Mouse (Mus musculus): ENCODE results near the gene Ctsc. TPM values are rescaled to one million over a fixed set of nuclear protein-coding genes. Genes with fewer than 3 reads are reported as not detected.

The Ctsc gene
- total and polyA plus RNA-seq, 3 experiments, result 14.2 to 38.5 (median 27.5) TPM

DNA sequence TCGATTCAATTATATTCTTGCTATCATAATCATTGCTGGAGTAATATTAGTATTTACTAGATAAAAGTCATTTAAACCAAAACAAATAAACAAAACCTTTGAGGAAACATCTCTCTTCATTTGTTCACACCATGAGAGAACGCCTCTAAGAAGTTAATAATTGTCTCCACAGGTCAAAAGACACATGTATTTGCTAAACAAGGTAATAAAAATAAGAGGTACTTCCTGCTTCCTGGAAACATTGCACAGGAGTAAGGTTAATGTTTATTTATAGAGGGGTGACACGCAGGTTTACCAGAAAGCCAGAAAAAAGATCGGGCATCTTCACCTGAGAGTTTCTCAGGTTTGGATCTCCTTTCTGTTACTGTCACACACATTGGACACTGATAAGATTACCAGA lies 16.1 kb upstream of the Ctsc start:
- no peaks in the 10 kb centered on the region for H3K36me3 ChIP-seq (ENCODE audit: control insufficient read depth, insufficient read depth, low read length)
- DNase-seq, result no peak
- no peaks in the 10 kb centered on the region for H3K4me1 ChIP-seq (ENCODE audit: control insufficient read depth, insufficient read depth, low read length)
- H3K9ac ChIP-seq (ENCODE audit: low read depth, low read length), result no peak overlapping the region
- intact Hi-C loops (cut with DNase I), result no loop called here
- WGBS, result 56% methylated on average over 4 of the region's 4 CpGs
- H3K79me2 ChIP-seq (replicated peaks; ENCODE audit: control insufficient read depth, insufficient read depth, low read length), result no peaks in the 10 kb centered on the region
- TF ChIP-seq CTCF (IDR thresholded peaks at IDR 0.05) (no peak), POLR2A (IDR thresholded peaks at IDR 0.05; ENCODE audit: insufficient read depth, low read depth, low read length) (no peak), EP300 (IDR thresholded peaks at IDR 0.05; ENCODE audit: insufficient read depth, low read depth, low read length) (no peak)
- H3K27me3 ChIP-seq (ENCODE audit: control insufficient read depth, insufficient read depth, low read length), result no peaks in the 10 kb centered on the region
- H3K27ac ChIP-seq, result no peak overlapping the region
- no peak overlapping the region for H3K4me3 ChIP-seq

DNA sequence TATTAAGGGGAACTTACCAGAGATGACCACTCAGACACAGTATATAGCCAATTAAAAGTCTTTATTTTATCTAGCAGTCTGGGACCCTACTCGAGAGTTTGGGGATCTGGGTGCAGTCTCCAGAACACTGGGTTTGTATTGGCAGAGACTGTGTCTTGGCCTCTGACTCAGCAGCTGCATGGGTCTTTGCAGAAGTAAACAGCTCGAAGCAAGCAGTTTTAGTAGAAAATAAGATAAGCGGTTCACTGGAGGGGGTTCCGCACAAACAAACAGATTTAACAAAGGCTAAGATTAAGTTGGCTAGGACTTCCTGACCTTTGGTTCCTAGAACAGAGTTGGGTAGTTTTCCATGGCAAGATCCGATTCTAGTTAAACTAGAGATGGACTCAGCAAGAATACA lies 13.0 kb upstream of the Ctsc start:
- Histone ChIP-seq H3K27ac (no peak overlapping the region), H3K27me3 (ENCODE audit: control insufficient read depth, insufficient read depth, low read length) (no peaks in the 10 kb centered on the region), H3K9ac (ENCODE audit: low read depth, low read length) (no peak overlapping the region), H3K36me3 (ENCODE audit: control insufficient read depth, insufficient read depth, low read length) (no peaks in the 10 kb centered on the region), H3K79me2 (replicated peaks; ENCODE audit: control insufficient read depth, insufficient read depth, low read length) (no peaks in the 10 kb centered on the region), H3K4me3 (no peak overlapping the region), H3K4me1 (ENCODE audit: control insufficient read depth, insufficient read depth, low read length) (no peaks in the 10 kb centered on the region)
- peak in 1 of 2 experiments; percentile 17 for DNase-seq
- TF ChIP-seq CTCF (IDR thresholded peaks at IDR 0.05) (no peak), POLR2A (IDR thresholded peaks at IDR 0.05; ENCODE audit: insufficient read depth, low read depth, low read length) (no peak), EP300 (IDR thresholded peaks at IDR 0.05; ENCODE audit: insufficient read depth, low read depth, low read length) (no peak)
- intact Hi-C loops (cut with DNase I), result no loop called here
- WGBS, result 45% methylated on average over 5 of the region's 5 CpGs

DNA sequence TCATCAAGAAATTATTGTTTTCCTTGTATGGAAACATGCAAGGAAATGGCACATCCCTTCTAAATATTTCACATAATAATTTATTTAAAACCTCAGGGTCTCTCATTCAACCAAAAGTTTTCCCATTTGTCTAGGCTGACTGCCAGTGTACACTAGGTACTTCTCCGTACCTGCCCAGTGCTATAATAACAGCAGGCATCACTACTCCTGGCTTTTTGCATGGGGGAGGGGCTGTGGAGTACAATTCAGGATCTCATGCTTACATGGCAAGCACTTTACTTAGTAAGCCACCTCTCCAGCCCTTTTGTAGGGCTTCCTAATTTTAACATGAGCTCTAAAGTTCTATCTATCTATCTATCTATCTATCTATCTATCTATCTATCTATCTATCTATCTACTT lies 8.0 kb upstream of the Ctsc start:
- Histone ChIP-seq H3K4me1 (ENCODE audit: control insufficient read depth, insufficient read depth, low read length) (no peaks in the 10 kb centered on the region), H3K79me2 (replicated peaks; ENCODE audit: control insufficient read depth, insufficient read depth, low read length) (no peaks in the 10 kb centered on the region), H3K9ac (ENCODE audit: low read depth, low read length) (no peak overlapping the region), H3K27me3 (ENCODE audit: control insufficient read depth, insufficient read depth, low read length) (no peaks in the 10 kb centered on the region), H3K4me3 (no peak overlapping the region), H3K36me3 (ENCODE audit: control insufficient read depth, insufficient read depth, low read length) (no peaks in the 10 kb centered on the region), H3K27ac (no peak overlapping the region)
- DNase-seq, result no peak
- intact Hi-C loops (cut with DNase I), result no loop called here
- 58% methylated on average over 1 of the region's 1 CpGs for WGBS
- TF ChIP-seq EP300 (IDR thresholded peaks at IDR 0.05; ENCODE audit: insufficient read depth, low read depth, low read length) (no peak), POLR2A (IDR thresholded peaks at IDR 0.05; ENCODE audit: insufficient read depth, low read depth, low read length) (no peak), CTCF (IDR thresholded peaks at IDR 0.05) (no peak)

DNA sequence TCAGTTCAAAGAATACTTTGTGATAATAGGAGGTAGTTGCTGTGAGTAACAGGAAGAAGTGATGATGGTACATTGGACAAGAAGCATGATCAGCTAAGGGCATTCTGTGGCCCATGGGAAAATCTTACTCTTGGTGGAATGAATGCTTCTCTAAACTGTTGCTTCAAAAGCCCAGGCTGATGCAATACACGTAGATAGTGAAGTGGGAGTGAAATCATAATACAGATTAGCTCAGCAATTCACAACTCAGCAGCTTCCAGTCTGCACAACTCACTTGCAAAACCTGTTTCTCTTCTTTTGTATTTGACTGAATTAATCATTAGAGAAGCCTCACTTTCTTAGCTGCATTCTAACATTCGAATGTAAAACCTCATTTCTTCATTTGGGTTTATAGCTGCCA lies 6.4 kb upstream of the Ctsc start:
- Histone ChIP-seq H3K4me1 (ENCODE audit: control insufficient read depth, insufficient read depth, low read length) (no peaks in the 10 kb centered on the region), H3K36me3 (ENCODE audit: control insufficient read depth, insufficient read depth, low read length) (no peaks in the 10 kb centered on the region), H3K4me3 (no peak overlapping the region), H3K9ac (ENCODE audit: low read depth, low read length) (no peak overlapping the region), H3K27ac (no peak overlapping the region), H3K27me3 (ENCODE audit: control insufficient read depth, insufficient read depth, low read length) (no peaks in the 10 kb centered on the region), H3K79me2 (replicated peaks; ENCODE audit: control insufficient read depth, insufficient read depth, low read length) (no peaks in the 10 kb centered on the region)
- TF ChIP-seq POLR2A (IDR thresholded peaks at IDR 0.05; ENCODE audit: insufficient read depth, low read depth, low read length) (no peak), CTCF (IDR thresholded peaks at IDR 0.05) (no peak), EP300 (IDR thresholded peaks at IDR 0.05; ENCODE audit: insufficient read depth, low read depth, low read length) (no peak)
- no peak for DNase-seq
- intact Hi-C loops (cut with DNase I), result no loop called here
- WGBS, result 23% methylated on average over 2 of the region's 2 CpGs

DNA sequence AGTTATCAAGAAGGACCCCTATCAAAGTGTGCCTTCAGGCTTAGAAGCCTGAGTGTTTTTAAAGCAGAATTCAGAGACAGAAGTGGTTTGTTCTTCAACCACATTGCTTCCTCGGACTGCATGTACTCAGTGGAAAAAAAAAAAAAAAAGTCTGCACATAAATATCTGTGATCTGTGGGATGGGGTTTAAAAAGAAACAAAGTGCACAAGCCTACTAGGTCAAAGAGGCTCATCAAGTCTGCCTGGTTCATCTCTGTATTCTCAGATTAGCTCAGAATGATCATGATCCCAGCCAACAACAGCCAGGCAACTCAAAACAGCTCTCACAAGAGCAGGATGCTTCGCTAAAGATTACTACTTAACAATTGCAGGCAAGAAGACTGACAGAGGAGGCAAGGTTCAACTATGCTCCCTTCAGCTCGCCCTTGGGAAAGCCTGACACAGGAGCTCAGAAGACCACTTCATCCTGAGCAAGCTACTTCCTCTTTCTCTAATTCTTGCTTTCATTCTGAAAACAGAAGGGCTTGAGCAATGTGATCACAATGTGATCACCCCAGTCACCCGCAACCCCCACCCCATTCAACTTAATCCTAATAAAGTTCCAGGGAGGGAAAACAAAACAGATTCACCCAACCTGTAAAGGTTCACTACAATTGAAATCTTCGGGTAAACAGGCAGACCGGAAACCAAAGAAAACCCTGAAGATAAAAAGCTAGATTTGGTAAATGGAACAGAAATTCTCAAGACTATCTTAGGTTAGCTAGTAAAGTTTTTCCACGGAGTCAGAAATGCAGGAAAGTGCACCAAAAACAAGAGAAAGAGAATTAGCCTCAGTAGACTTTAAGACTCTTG lies 745 bp upstream of the Ctsc start:
- TF ChIP-seq CTCF (IDR thresholded peaks at IDR 0.05) (no peak), POLR2A (IDR thresholded peaks at IDR 0.05; ENCODE audit: insufficient read depth, low read depth, low read length) (no peak), EP300 (IDR thresholded peaks at IDR 0.05; ENCODE audit: insufficient read depth, low read depth, low read length) (no peak)
- Histone ChIP-seq H3K79me2 (replicated peaks; ENCODE audit: control insufficient read depth, insufficient read depth, low read length) (no peaks in the 10 kb centered on the region), H3K4me3 (peak overlapping the region; percentile 63), H3K9ac (ENCODE audit: low read depth, low read length) (no peak overlapping the region; the same call in 1 of the 2 replicates), H3K27me3 (ENCODE audit: control insufficient read depth, insufficient read depth, low read length) (no peaks in the 10 kb centered on the region), H3K27ac (peak overlapping the region; percentile 75), H3K36me3 (ENCODE audit: control insufficient read depth, insufficient read depth, low read length) (peaks cover 1% of the 10 kb centered on the region; the same call in 1 of the 2 replicates), H3K4me1 (ENCODE audit: control insufficient read depth, insufficient read depth, low read length) (peaks cover 2% of the 10 kb centered on the region)
- WGBS, result 24% methylated on average over 7 of the region's 7 CpGs
- DNase-seq, result peak in 1 of 2 experiments; percentile 32
- intact Hi-C loops (cut with DNase I), result no loop called here

DNA sequence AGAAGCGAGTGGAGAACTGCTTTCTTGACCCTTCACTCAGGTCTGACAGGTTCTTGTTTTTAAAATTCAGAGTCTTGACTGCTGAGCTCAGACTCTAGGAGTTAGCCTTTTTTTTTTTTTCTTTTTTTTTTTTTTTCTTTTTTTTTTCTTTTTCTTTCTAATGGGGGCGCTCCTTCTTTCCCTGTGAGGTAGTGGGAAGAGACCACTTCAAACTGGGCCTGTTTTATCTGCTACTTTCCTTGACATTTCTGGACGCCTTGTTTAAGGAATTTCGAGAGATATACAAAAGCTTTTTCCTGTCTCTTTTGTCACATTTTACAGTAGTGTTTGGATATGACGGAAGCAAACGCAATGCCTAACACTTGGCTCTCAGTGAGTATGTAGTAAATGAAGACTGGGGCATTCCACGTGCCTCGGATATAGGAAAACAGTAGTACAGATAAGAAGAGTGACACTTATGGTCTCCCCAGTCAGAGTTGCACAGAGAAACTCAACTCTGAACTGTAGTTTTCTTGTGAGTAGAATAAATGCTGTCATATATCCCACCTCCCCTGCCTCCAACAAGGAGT lies 827 bp downstream of the Ctsc start:
- peaks cover 1% of the 10 kb centered on the region; the same call in 1 of the 2 replicates for H3K36me3 ChIP-seq (ENCODE audit: control insufficient read depth, insufficient read depth, low read length)
- no peaks in the 10 kb centered on the region for H3K79me2 ChIP-seq (replicated peaks; ENCODE audit: control insufficient read depth, insufficient read depth, low read length)
- WGBS, result 27% methylated on average over 8 of the region's 8 CpGs
- no peaks in the 10 kb centered on the region for H3K27me3 ChIP-seq (ENCODE audit: control insufficient read depth, insufficient read depth, low read length)
- peaks cover 2% of the 10 kb centered on the region for H3K4me1 ChIP-seq (ENCODE audit: control insufficient read depth, insufficient read depth, low read length)
- peak overlapping the region; percentile 63 for H3K4me3 ChIP-seq
- no peak overlapping the region for H3K9ac ChIP-seq (ENCODE audit: low read depth, low read length)
- intact Hi-C loops (cut with DNase I), result no loop called here
- H3K27ac ChIP-seq, result peak overlapping the region; percentile 75
- TF ChIP-seq EP300 (IDR thresholded peaks at IDR 0.05; ENCODE audit: insufficient read depth, low read depth, low read length) (no peak), CTCF (IDR thresholded peaks at IDR 0.05) (no peak), POLR2A (IDR thresholded peaks at IDR 0.05; ENCODE audit: insufficient read depth, low read depth, low read length) (no peak)
- no peak for DNase-seq
